Mouse (Mus musculus): ENCODE results near the gene Mmadhc. TPM values are rescaled to one million over a fixed set of nuclear protein-coding genes. Genes with fewer than 3 reads are reported as not detected.

Gene Mmadhc
- polyA plus RNA-seq, 1 experiment from 2014 or later, result 173 TPM

DNA sequence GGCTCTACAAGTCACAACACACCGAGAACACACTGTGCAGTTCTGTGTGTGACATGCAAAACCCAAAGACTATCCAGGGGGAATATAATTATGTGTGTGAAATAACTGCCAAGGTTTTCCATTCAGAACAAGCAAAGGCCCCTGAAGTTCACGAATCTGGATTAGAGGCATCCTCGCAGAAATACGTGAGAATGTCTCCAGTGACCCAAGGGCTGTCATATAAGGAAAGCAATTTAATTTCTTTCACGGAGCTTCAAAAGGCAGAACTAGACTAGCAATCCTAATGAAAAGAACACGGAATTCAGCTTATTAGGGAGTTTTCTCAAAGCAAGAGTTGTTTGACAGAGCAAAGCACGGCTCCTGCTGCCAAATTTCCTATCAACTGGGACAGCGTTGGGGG, 63.1 kb downstream of the Mmadhc start:
- Histone ChIP-seq H3K27ac (no peak overlapping the region), H3K36me3 (no peaks in the 10 kb centered on the region), H3K27me3 (ENCODE audit: insufficient read depth, poor library complexity, severe bottlenecking) (no peaks in the 10 kb centered on the region), H3K4me3 (no peak overlapping the region), H3K9me3 (peaks cover 5% of the 10 kb centered on the region; the same call in 1 of the 2 replicates), H3K4me1 (replicated peaks) (no peaks in the 10 kb centered on the region)
- 83% methylated on average over 8 of the region's 8 CpGs for WGBS
- DNase-seq (ENCODE audit: low spot score), result no peak

Other genes with a start within 250 kb of the Mmadhc start
- gene Lypd6, start 230.4 kb downstream of the Mmadhc start, polyA plus RNA-seq (2016; fragmentation: Nextera tagmentation; extraction: Ambion mirVana), result 4.0 and 6.3 TPM in 2 replicates